Mouse (Mus musculus): Measurements from ENCODE around the gene Ssr1. TPM values are rescaled to one million over a fixed set of nuclear protein-coding genes. Genes with fewer than 3 reads are reported as not detected.

The Ssr1 gene
- polyA plus RNA-seq, 1 experiment from 2014 or later: 135 TPM

DNA sequence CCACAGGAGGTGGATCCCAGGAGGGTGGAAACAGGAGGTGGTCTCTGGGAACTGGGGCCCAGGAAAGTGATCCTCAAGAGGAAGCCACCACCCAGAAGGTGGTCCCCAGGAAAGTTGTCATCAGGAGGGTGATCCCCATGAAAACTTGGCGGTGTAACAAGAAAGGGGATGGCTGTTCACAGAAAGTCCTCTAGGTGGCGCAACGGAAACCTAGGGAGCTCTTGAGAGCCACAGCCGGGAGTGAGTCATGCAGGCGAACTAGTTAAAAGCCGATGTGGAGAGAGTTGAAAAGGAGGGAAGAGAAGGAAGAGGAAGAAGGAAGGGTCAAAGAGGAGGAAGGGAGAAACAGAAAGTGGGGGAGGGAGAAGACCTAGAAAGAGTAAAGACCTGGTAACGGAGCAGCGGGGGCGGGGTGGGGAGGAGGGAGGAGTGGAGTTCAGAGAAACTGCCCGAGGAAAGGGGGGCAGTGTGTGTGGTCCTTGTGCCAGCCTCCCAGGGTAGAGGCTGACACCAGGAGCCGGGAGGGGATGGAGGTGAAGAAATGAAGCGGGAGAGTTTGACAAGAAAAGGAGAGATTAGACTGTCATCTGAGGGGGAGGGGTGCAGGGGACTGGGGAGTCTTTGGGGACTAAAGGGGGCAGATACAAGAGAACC is 30.5 kb downstream of the Ssr1 start:
- peak overlapping the region; percentile 35 for H3K4me3 ChIP-seq
- 1% methylated on average over 12 of the region's 12 CpGs for WGBS
- H3K4me1 ChIP-seq: peaks cover 27% of the 10 kb centered on the region
- H3K9ac ChIP-seq: peak overlapping the region; percentile 41
- ATAC-seq (ENCODE audit: insufficient number of reproducible peaks, insufficient read depth, low FRiP score, low TSS enrichment): no peak
- no peak overlapping the region for H3K27ac ChIP-seq
- H3K4me2 ChIP-seq (replicated peaks): peak overlapping the region; percentile 54
- H3K36me3 ChIP-seq: no peaks in the 10 kb centered on the region
- no peaks in the 10 kb centered on the region for H3K27me3 ChIP-seq
- no peaks in the 10 kb centered on the region for H3K9me3 ChIP-seq

- Histone ChIP-seq H3K9me3 (no peaks in the 10 kb centered on the region), H3K27me3 (no peaks in the 10 kb centered on the region), H3K36me3 (no peaks in the 10 kb centered on the region), H3K27ac (no peak overlapping the region), H3K4me3 (no peak overlapping the region), H3K4me1 (peaks cover 26% of the 10 kb centered on the region), H3K4me2 (replicated peaks) (no peak overlapping the region), H3K9ac (no peak overlapping the region)
- ATAC-seq (ENCODE audit: insufficient number of reproducible peaks, insufficient read depth, low FRiP score, low TSS enrichment): no peak
- WGBS: 82% methylated on average over 9 of the region's 9 CpGs
Observed at GRCm38 (mm10) chr13:37962541-37962940, 31.5 kb downstream of the Ssr1 start.

DNA sequence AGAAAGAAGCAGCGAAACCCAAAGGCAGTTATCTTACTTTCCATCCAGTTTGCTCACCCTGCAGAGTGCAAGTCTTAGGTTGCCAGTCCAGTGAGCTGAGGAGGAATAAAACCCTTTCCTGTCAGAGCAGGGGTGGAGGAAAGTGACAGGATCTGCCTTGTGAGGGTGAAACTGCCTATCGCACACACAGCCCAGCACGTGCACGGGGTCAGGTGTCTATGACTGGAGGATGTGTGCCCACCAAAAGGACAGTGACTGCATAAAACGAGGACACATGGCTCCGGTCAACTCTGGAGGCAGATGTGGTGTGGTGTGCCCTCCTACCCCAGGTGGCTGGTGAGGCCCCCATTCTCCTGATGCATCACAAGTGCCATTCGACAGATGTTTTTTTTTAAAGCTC is 34.1 kb downstream of the Ssr1 start:
- no peaks in the 10 kb centered on the region for H3K9me3 ChIP-seq
- peaks cover 11% of the 10 kb centered on the region; the same call in 1 of the 2 replicates for H3K4me1 ChIP-seq
- WGBS: 89% methylated on average over 7 of the region's 7 CpGs
- no peak overlapping the region for H3K4me2 ChIP-seq (replicated peaks)
- H3K27ac ChIP-seq: no peak overlapping the region
- no peak overlapping the region for H3K9ac ChIP-seq
- H3K4me3 ChIP-seq: no peak overlapping the region
- H3K27me3 ChIP-seq: no peaks in the 10 kb centered on the region
- ATAC-seq (ENCODE audit: insufficient number of reproducible peaks, insufficient read depth, low FRiP score, low TSS enrichment): no peak
- H3K36me3 ChIP-seq: no peaks in the 10 kb centered on the region

GRCm38 (mm10) chr13:37959239-37959907 is 34.6 kb downstream of the Ssr1 start:
- Histone ChIP-seq H3K4me3 (no peak overlapping the region), H3K4me2 (replicated peaks) (no peak overlapping the region), H3K4me1 (peaks cover 6% of the 10 kb centered on the region; the same call in 1 of the 2 replicates), H3K36me3 (no peaks in the 10 kb centered on the region), H3K9ac (no peak overlapping the region), H3K27me3 (no peaks in the 10 kb centered on the region), H3K27ac (no peak overlapping the region), H3K9me3 (no peaks in the 10 kb centered on the region)
- WGBS: 76% methylated on average over 15 of the region's 15 CpGs
- no peak for ATAC-seq (ENCODE audit: insufficient number of reproducible peaks, insufficient read depth, low FRiP score, low TSS enrichment)

- no peaks in the 10 kb centered on the region for H3K36me3 ChIP-seq
- no peak overlapping the region for H3K4me2 ChIP-seq (replicated peaks)
- no peak for ATAC-seq (ENCODE audit: insufficient number of reproducible peaks, insufficient read depth, low FRiP score, low TSS enrichment)
- H3K9ac ChIP-seq: no peak overlapping the region
- no peaks in the 10 kb centered on the region for H3K4me1 ChIP-seq
- H3K4me3 ChIP-seq: no peak overlapping the region
- no peaks in the 10 kb centered on the region for H3K27me3 ChIP-seq
- 90% methylated on average over 18 of the region's 18 CpGs for WGBS
- no peak overlapping the region for H3K27ac ChIP-seq
- no peaks in the 10 kb centered on the region for H3K9me3 ChIP-seq
Observed at GRCm38 (mm10) chr13:37958498-37959238, 35.3 kb downstream of the Ssr1 start.

DNA sequence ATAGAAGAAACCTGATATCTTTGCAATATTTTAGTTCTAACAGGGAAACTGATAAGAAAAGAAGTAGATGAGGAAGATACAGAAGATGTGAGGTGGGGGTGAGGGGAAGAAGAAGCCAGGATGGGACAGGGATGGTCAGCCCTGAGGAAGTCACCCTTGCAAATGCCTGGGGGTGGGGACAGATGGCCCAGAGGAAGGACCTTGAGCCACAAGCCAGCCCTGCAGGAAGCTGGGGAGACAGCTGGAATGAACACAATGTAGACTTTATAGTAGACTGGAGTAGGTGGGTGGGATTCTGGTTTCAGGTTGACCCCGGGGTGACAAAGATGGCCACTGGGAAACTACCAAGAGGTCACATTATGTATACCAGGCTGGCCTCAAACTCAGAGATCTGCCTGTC is 39.7 kb downstream of the Ssr1 start:
- ATAC-seq (ENCODE audit: insufficient number of reproducible peaks, insufficient read depth, low FRiP score, low TSS enrichment): no peak
- 75% methylated on average over 1 of the region's 1 CpGs for WGBS
- no peak overlapping the region for H3K4me3 ChIP-seq

GRCm38 (mm10) chr13:37952981-37953380 is 41.0 kb downstream of the Ssr1 start:
- no peaks in the 10 kb centered on the region for H3K9me3 ChIP-seq
- ATAC-seq (ENCODE audit: insufficient number of reproducible peaks, insufficient read depth, low FRiP score, low TSS enrichment): no peak
- no peak overlapping the region for H3K9ac ChIP-seq
- no peaks in the 10 kb centered on the region for H3K27me3 ChIP-seq
- H3K4me2 ChIP-seq (replicated peaks): no peak overlapping the region
- H3K4me3 ChIP-seq: no peak overlapping the region
- no peaks in the 10 kb centered on the region for H3K4me1 ChIP-seq
- no peak overlapping the region for H3K27ac ChIP-seq
- peaks cover 20% of the 10 kb centered on the region for H3K36me3 ChIP-seq
- 86% methylated on average over 6 of the region's 6 CpGs for WGBS

More for the DNA sequence above, 39.7 kb downstream of the Ssr1 start:
- peaks cover 8% of the 10 kb centered on the region for H3K36me3 ChIP-seq
- H3K4me2 ChIP-seq (replicated peaks): no peak overlapping the region
- H3K27me3 ChIP-seq: no peaks in the 10 kb centered on the region
- H3K4me1 ChIP-seq: no peaks in the 10 kb centered on the region
- no peaks in the 10 kb centered on the region for H3K9me3 ChIP-seq
- no peak overlapping the region for H3K9ac ChIP-seq
- H3K27ac ChIP-seq: no peak overlapping the region

DNA sequence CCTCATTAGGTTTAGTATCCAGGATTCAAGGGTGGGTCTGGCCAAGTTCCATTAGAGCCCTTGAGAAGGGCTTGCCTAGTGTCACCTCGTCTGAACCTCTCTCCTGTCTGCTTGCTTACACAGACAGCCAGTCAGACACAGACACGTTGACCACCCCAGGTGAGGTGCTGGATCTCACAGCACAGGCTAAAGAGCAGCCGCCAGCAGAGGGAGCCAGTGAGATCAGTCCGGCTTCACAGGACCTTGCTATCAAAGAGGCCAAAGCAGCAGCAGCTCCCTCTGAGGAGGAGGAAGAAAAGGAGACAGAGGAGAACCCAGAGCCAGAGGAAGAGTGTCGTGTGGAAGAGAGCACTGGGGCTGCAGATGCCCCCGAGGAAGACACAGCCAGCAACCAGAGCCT is 47.3 kb downstream of the Ssr1 start:
- WGBS: 18% methylated on average over 6 of the region's 6 CpGs
- Histone ChIP-seq H3K36me3 (peaks cover 30% of the 10 kb centered on the region), H3K9ac (no peak overlapping the region), H3K4me2 (replicated peaks) (no peak overlapping the region), H3K4me3 (no peak overlapping the region), H3K27me3 (no peaks in the 10 kb centered on the region), H3K9me3 (no peaks in the 10 kb centered on the region), H3K4me1 (peaks cover 5% of the 10 kb centered on the region; the same call in 1 of the 2 replicates), H3K27ac (no peak overlapping the region)
- ATAC-seq (ENCODE audit: insufficient number of reproducible peaks, insufficient read depth, low FRiP score, low TSS enrichment): no peak

DNA sequence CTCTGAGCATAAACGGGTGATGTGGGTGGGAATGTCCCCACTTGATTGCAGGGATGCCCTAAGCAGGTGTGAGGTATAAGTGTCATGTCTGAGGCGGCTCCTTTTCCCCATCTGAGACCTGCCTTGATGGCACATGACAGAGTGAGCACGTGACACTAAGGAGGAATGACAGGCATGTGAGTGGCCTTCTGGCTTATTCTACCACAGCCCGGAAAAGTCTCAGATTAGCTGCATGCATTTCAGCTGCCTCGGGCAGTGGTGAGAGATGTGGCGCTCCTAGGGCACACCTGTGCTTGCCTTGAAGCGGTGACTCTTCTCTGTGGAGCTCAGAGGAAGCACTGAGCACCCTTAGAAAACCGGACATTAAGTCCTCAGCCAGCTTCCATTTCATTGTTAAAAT is 48.6 kb downstream of the Ssr1 start:
- Histone ChIP-seq H3K36me3 (peaks cover 29% of the 10 kb centered on the region), H3K4me2 (replicated peaks) (no peak overlapping the region), H3K9ac (no peak overlapping the region), H3K4me1 (peaks cover 5% of the 10 kb centered on the region; the same call in 1 of the 2 replicates), H3K9me3 (no peaks in the 10 kb centered on the region), H3K27me3 (no peaks in the 10 kb centered on the region), H3K27ac (no peak overlapping the region), H3K4me3 (no peak overlapping the region)
- 72% methylated on average over 8 of the region's 8 CpGs for WGBS
- ATAC-seq (ENCODE audit: insufficient number of reproducible peaks, insufficient read depth, low FRiP score, low TSS enrichment): no peak

DNA sequence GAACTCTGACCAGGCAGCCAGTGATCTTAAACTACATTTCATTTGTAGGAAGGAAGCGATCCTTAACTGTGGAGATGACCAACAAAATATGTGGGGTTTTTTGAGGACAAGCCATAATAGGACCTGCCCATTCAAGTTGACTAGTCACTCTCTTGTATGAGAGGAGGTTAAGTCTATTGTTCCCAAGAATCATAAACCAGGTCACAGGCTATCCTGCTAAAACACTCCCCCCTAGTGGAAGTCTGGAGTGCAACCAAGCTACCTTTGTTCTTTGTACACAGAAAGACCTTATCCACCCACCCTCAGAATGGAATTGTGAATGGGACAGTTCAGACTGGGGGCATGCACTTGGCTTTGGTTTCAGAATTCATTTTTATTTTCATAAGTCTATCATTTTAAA is 49.7 kb downstream of the Ssr1 start:
- WGBS: 81% methylated on average over 1 of the region's 1 CpGs
- H3K36me3 ChIP-seq: peaks cover 22% of the 10 kb centered on the region
- H3K9ac ChIP-seq: no peak overlapping the region
- peaks cover 5% of the 10 kb centered on the region; the same call in 1 of the 2 replicates for H3K4me1 ChIP-seq
- H3K9me3 ChIP-seq: no peaks in the 10 kb centered on the region
- ATAC-seq (ENCODE audit: insufficient number of reproducible peaks, insufficient read depth, low FRiP score, low TSS enrichment): no peak; the same call in 1 of the 2 replicates
- no peaks in the 10 kb centered on the region for H3K27me3 ChIP-seq
- no peak overlapping the region for H3K4me2 ChIP-seq (replicated peaks)
- H3K4me3 ChIP-seq: no peak overlapping the region
- no peak overlapping the region for H3K27ac ChIP-seq

- no peaks in the 10 kb centered on the region for H3K9me3 ChIP-seq
- H3K4me1 ChIP-seq: peaks cover 5% of the 10 kb centered on the region; the same call in 1 of the 2 replicates
- no peak overlapping the region for H3K27ac ChIP-seq
- peaks cover 15% of the 10 kb centered on the region for H3K36me3 ChIP-seq
- no peaks in the 10 kb centered on the region for H3K27me3 ChIP-seq
- no peak overlapping the region for H3K9ac ChIP-seq
- H3K4me3 ChIP-seq: no peak overlapping the region
- 92% methylated on average over 3 of the region's 3 CpGs for WGBS
- no peak for ATAC-seq (ENCODE audit: insufficient number of reproducible peaks, insufficient read depth, low FRiP score, low TSS enrichment)
- no peak overlapping the region for H3K4me2 ChIP-seq (replicated peaks)
Observed at GRCm38 (mm10) chr13:37943466-37943865, 50.6 kb downstream of the Ssr1 start.
